Mouse (Mus musculus): ENCODE measurements around the gene Lgalsl.

The Lgalsl gene

GRCm38 (mm10) chr11:20778861-20779563 lies 51.8 kb downstream of the Lgalsl start:
- DNase-seq, result no peak

DNA sequence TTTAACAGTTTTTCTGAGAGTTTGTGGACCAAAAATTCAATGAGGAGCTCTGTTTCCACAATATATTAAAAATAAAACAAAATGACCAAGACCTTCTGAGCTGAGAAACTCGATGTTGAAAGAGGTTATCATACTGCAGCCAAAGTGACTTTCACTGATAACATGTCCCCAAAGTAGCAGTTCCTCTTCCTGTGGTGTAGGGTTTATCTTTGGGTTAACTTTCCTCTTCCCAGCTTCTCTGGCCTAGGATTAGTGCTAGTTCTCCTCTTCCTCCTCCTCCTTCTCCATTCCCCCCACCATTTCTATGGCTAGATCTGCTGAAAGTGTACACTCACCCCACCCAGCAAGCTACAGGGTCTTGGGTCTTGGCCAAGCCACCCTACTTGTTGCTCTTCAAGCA lies 52.6 kb downstream of the Lgalsl start:
- DNase-seq, result no peak

DNA sequence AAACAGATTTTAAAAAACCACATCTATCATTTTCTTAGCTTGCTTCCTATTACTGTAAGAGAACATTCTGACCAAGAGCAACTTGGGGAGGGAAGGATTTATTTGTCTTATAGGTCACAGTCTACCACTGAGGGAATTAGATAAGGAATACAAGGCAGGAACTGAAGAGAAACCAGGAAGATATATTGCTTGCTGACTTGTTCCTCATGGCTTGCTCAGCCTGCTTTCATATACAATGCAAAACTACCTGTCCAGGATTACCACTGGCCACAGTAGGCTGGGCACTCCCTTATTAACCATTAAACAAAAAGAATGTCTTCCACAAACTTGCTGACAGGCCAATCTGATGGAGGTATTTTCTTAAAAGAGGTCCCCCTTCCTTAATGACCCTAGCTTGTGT lies 54.2 kb downstream of the Lgalsl start:
- DNase-seq, result no peak
